Mouse (Mus musculus): Measurements from ENCODE around the gene Ip6k2. TPM values are rescaled to one million over a fixed set of nuclear protein-coding genes. Genes with fewer than 3 reads are reported as not detected.

Ip6k2 gene
- polyA plus RNA-seq, 1 experiment, result 97.8 TPM

- DNase-seq (ENCODE audit: low spot score), result no peak
Measured at GRCm38 (mm10) chr9:108782836-108783547, 604 bp upstream of the Ip6k2 start.

GRCm38 (mm10) chr9:108785416-108785815, 1.8 kb downstream of the Ip6k2 start:
- DNase-seq (ENCODE audit: low spot score), result no peak

GRCm38 (mm10) chr9:108786494-108786893, 2.9 kb downstream of the Ip6k2 start:
- DNase-seq (ENCODE audit: low spot score), result no peak

GRCm38 (mm10) chr9:108787080-108787479, 3.5 kb downstream of the Ip6k2 start:
- DNase-seq (ENCODE audit: low spot score), result no peak

- no peak for DNase-seq (ENCODE audit: low spot score)
Measured at GRCm38 (mm10) chr9:108788713-108789112, 5.1 kb downstream of the Ip6k2 start.

- no peak for DNase-seq (ENCODE audit: low spot score)
Measured at GRCm38 (mm10) chr9:108792307-108792706, 8.7 kb downstream of the Ip6k2 start.

- DNase-seq (ENCODE audit: low spot score), result no peak
Measured at GRCm38 (mm10) chr9:108792730-108793129, 9.1 kb downstream of the Ip6k2 start.

GRCm38 (mm10) chr9:108795281-108795680, 11.7 kb downstream of the Ip6k2 start:
- no peak for DNase-seq (ENCODE audit: low spot score)

- DNase-seq (ENCODE audit: low spot score), result no peak
Measured at GRCm38 (mm10) chr9:108795762-108796161, 12.2 kb downstream of the Ip6k2 start.

GRCm38 (mm10) chr9:108796351-108796981, 12.9 kb downstream of the Ip6k2 start:
- no peak for DNase-seq (ENCODE audit: low spot score)

- DNase-seq (ENCODE audit: low spot score), result no peak
Measured at GRCm38 (mm10) chr9:108797477-108797876, 13.9 kb downstream of the Ip6k2 start.

- no peak for DNase-seq (ENCODE audit: low spot score)
Measured at GRCm38 (mm10) chr9:108798508-108799075, 15.0 kb downstream of the Ip6k2 start.

- DNase-seq (ENCODE audit: low spot score), result no peak
Measured at GRCm38 (mm10) chr9:108799564-108799963, 16.0 kb downstream of the Ip6k2 start.

GRCm38 (mm10) chr9:108805768-108806167, 22.2 kb downstream of the Ip6k2 start:
- DNase-seq (ENCODE audit: low spot score), result no peak

- DNase-seq (ENCODE audit: low spot score), result no peak
Measured at GRCm38 (mm10) chr9:108806379-108806778, 22.8 kb downstream of the Ip6k2 start.

GRCm38 (mm10) chr9:108806831-108807230, 23.2 kb downstream of the Ip6k2 start:
- DNase-seq (ENCODE audit: low spot score), result no peak

- no peak for DNase-seq (ENCODE audit: low spot score)
Measured at GRCm38 (mm10) chr9:108807674-108808073, 24.1 kb downstream of the Ip6k2 start.

GRCm38 (mm10) chr9:108808163-108808665, 24.6 kb downstream of the Ip6k2 start, which contains the start of gene Nckipsd:
Gene Nckipsd, plus strand, starts transcription at chr9:108808368.
- DNase-seq (ENCODE audit: low spot score), result peak; percentile 97

- no peak for DNase-seq (ENCODE audit: low spot score)
Measured at GRCm38 (mm10) chr9:108809188-108809587, 25.6 kb downstream of the Ip6k2 start.

GRCm38 (mm10) chr9:108809723-108810122, 26.1 kb downstream of the Ip6k2 start:
- DNase-seq (ENCODE audit: low spot score), result no peak

- no peak for DNase-seq (ENCODE audit: low spot score)
Measured at GRCm38 (mm10) chr9:108810516-108810915, 26.9 kb downstream of the Ip6k2 start.

GRCm38 (mm10) chr9:108815557-108815956, 32.0 kb downstream of the Ip6k2 start:
- DNase-seq (ENCODE audit: low spot score), result no peak

GRCm38 (mm10) chr9:108819495-108819894, 35.9 kb downstream of the Ip6k2 start:
- no peak for DNase-seq (ENCODE audit: low spot score)

Data from urinary bladder, adult 2 months (tissue).